Mouse (Mus musculus): Measurements from ENCODE around the gene Sumf1.

DNA sequence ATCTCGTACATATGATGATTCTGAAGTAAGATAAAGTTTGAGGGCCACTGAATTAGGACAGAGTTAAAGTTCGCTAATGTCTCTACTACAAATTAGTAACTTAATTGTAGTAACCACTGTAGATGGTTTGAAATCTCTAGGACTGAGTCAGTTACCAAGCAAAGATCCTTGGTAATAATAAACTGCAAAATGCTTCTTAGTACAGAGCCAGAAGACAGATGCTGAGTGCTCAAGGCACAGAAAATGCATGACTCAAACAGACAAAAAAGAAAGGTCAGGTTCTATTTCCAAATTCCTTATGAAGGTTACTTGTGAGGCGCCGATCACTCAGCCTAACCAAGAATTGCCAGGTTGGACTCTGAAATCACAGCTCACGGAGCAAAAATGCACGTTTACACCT, 67.5 kb downstream of the Sumf1 start:
- TF ChIP-seq GATA1 (IDR thresholded peaks at IDR 0.05; ENCODE audit: borderline replicate concordance, low read length) (no peak), FLI1 (IDR thresholded peaks at IDR 0.05; ENCODE audit: low read length) (no peak)

Measured in megakaryocyte, embryonic 14.5 days (primary cell).